Mouse (Mus musculus) brain, embryonic 18.5 days (tissue): ENCODE measurements around the gene Spout1.
"Not testable (repeated sequence)": the region's sequence is repeated elsewhere in the genome, so short reads cannot be mapped to it uniquely, and the experiment has no call there.

ENCODE experiments used
- DNase-seq: peaks from one replicate; pipeline ENCODE4 v3.0.0-alpha.2; 2012; ENCODE audit warnings: low read depth, low spot score

The Spout1 gene

GRCm38 (mm10) chr2:30178711-30179110, 452 bp upstream of the Spout1 start:
- DNase-seq: not testable (repeated sequence)

GRCm38 (mm10) chr2:30176561-30176960, 1.7 kb downstream of the Spout1 start:
- no peak for DNase-seq

DNA sequence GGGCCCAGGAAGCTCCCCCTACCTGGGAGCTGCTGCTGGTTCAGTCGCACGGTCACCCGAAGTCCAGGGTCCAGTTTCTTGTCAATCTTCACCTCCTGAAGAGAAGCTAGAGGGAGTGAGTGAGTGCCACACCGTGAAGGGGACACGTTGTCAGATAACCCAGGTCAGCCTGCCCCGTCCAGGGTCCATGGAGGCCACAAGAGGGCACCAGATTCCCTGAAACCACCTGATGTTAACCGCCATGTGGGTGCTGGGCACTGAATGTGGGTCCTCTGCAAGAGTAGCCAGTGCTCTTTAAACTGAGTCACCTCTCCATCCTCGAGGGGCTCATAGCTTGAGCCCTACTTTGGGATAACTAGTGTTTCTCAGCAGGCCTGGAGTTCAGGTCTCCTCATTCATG, 2.4 kb downstream of the Spout1 start:
- DNase-seq: no peak

DNA sequence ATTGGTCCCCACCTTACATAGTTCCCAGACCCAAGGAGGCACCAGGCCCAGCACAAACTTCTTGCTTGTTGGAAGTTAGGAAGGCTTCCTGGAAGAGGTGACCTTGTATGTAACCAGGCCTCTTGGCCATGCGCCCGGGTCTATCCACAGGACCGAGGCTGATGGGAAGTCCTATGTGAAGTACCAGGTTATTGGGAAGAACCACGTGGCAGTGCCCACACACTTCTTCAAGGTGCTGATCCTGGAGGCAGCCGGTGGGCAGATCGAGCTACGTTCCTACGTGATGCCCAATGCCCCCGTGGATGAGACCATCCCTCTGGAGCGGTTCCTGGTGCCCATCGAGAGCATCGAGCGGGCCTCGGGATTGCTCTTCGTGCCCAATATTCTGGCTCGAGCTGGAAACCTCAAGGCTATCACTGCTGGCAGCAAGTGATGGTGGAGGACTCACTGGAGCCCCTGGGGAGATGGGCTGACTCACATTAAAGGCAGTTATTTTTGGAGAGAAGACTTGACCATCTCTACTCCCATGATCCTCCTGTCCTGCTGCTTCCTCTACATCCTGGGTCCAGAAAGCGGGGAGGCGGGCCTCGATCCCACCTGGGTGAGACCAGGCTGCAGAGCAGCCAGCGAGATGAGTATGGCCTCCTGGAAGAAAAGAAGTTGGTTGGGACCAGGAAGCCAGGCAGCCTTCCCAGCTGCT, 4.6 kb downstream of the Spout1 start:
- DNase-seq: no peak

DNA sequence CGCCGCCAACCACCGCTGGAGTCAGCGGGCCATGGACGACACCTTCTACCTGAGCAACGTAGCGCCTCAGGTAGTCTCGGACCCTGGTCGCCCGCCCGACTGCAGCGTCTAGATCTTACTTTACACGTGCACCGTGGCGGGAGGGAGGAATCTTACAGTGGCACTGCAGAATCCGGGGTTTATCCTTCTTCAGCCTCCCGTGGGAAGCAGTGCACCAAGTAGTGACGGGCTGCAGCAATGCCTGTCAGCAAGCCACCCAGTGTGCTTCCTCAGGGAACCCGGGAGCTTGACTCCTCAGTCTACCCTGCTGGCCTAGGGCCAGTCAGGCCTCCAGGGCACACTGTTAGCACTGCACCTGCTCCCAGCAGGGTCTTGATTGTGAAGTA, 6.3 kb downstream of the Spout1 start:
- DNase-seq: no peak

- DNase-seq: peak; percentile 64
Measured at GRCm38 (mm10) chr2:30171371-30171996, 6.8 kb downstream of the Spout1 start, which contains the start of gene Endog. Gene Endog, plus strand, starts transcription at chr2:30171493.

DNA sequence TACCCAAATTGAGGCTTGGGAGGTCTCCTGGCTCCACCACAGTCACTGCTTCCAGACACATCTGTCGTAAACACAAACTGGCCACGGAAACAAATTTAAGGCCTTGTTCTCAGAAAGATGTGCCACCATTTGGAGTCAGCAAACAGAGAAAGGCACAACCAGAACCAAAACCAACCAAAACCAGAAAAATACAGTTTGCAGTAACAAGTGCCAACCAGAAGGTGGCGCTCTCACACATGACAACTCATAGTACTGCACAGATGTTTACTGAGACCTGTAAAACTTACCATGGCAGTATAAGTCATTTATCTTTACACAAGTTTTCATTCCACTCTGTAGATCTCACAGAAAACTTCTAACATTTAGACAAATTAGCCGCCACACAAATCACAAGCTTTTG, 11.6 kb downstream of the Spout1 start:
- DNase-seq: no peak

- no peak for DNase-seq
Measured at GRCm38 (mm10) chr2:30164340-30164932, 13.8 kb downstream of the Spout1 start.

DNA sequence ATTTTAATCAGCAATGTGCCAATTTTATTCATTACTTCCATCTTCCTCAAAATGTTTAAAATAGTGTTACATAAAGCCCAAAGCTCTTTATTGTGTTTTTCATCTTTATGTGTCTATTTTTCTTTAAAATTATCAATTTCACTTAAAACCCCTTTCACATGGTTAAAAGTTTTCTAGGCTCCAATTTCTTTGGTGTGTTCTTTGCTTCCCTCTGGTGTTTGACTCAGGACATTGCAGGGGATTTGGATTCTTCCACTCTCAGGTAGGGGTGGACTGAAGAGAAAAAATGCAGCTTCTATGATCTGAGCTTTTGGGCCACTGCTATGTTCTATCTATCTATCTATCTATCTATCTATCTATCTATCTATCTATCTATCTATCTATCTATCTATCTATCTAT, 16.4 kb downstream of the Spout1 start:
- DNase-seq: no peak

DNA sequence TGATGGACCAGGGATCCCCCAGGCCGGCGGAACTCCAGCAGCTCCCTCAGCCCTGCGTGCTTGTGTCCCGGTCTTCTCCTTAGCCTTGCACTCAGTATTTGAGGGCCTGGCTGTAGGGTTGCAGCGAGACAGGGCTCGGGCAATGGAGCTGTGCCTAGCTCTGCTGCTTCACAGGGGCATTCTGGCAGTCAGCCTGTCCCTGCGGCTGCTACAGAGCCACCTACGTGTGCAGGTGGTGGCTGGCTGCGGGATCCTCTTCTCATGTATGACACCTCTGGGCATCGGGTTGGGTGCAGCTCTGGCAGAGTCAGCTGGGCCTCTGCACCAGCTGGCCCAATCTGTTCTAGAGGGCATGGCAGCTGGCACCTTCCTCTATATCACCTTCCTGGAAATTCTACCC, 18.4 kb downstream of the Spout1 start:
- DNase-seq: not testable (repeated sequence)

- DNase-seq: no peak
Measured at GRCm38 (mm10) chr2:30152616-30153015, 25.6 kb downstream of the Spout1 start.

DNA sequence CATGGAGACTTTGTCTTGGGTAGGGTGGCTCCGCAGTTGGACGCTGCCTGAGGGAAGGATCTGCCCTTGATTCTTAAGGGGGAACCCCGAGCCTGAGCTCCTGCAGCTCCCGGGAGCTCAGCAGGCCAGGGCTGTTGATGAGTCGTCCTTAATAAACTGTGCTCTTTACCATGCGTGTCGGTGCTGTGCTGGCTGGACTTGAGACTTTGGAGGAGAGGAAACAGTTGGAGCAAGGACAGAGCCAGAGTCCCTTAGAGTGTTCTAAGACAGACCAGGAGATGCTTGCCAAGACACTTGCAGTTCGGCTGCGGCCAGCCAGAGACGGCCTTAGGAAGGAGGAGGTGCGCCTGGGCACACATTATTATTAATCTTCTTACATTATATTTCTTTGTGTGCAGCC, 26.4 kb downstream of the Spout1 start:
- no peak for DNase-seq

- no peak for DNase-seq
Measured at GRCm38 (mm10) chr2:30147466-30147865, 30.8 kb downstream of the Spout1 start.

DNA sequence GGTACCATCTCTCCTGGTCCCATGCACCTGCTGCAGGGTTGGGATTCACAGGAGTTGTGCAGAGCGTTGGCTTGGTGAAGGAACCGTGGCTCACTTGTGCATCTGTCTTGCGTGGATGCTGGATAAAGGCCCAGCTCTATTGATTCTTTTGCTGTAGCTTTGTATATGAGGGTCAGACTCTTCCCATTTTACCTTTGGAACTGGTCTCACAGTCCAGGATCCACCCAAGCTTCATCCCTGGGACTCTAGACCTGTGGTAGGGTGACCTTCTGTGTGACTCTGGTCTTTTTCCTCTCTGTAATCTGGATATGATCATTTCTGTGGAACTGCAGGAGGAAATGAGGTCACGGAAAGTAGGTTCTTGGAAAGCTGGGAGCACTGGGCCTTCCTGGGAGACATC, 33.8 kb downstream of the Spout1 start:
- no peak for DNase-seq

GRCm38 (mm10) chr2:30140021-30140420, 38.2 kb downstream of the Spout1 start:
- DNase-seq: not testable (repeated sequence)

- DNase-seq: no peak
Measured at GRCm38 (mm10) chr2:30136458-30136857, 41.8 kb downstream of the Spout1 start.

GRCm38 (mm10) chr2:30134928-30135620, 43.2 kb downstream of the Spout1 start:
- no peak for DNase-seq

DNA sequence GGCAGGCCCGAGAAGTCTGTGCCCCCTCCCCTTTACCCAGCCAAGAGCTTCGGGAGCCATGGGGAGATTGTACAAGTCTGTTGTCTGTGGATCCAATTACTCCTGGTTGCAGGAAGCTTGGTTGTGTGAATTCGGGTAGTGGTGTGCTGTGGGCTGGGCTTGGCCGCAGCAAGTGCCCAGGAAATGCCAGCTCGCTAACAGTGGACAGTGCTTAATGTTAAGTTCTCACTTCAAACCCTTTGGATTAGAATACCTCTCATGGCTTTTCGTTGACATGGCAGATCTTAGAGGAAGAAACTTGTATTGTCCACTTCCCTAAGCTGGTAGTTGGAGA, 43.9 kb downstream of the Spout1 start:
- DNase-seq: no peak

- DNase-seq: peak; percentile 85
Measured at GRCm38 (mm10) chr2:30133613-30134377, 44.5 kb downstream of the Spout1 start, which contains the start of gene Tbc1d13. Gene Tbc1d13, plus strand, starts transcription at chr2:30133746.

- DNase-seq: no peak
Measured at GRCm38 (mm10) chr2:30132801-30133612, 45.3 kb downstream of the Spout1 start.

- DNase-seq: not testable (repeated sequence)
Measured at GRCm38 (mm10) chr2:30131240-30131639, 47.0 kb downstream of the Spout1 start.
